Mouse (Mus musculus) limb, embryonic 11.5 days (tissue): ENCODE results near the gene Snx10. TPM values are rescaled to one million over a fixed set of nuclear protein-coding genes. Genes with fewer than 3 reads are reported as not detected.

ENCODE experiments used
- ATAC-seq: fragments of 200-750 bp; cut with Nextera tagmentation; 2 replicates; pipeline ENCODE4 v1.8.0; 2017; ENCODE audit warnings: low read depth; ENCODE audit not compliant: insufficient number of reproducible peaks, low FRiP score, low TSS enrichment
- DNase-seq: peaks from one replicate; pipeline ENCODE4 v3.0.0-alpha.2; 2015; ENCODE audit warnings: low spot score
- H3K27ac ChIP-seq: fragments of 300-500 bp; sonication (generic); replicated peaks from 2 replicates; pipeline ENCODE4 v1.5.1; 2014; ENCODE audit warnings: low read depth, mild to moderate bottlenecking, low read length
- H3K27me3 ChIP-seq: fragments of 300-500 bp; sonication (generic); 2 replicates; pipeline ENCODE4 v1.6.1; 2014; ENCODE audit warnings: mild to moderate bottlenecking, low read length, mixed read lengths; ENCODE audit not compliant: control insufficient read depth, insufficient read depth
- H3K36me3 ChIP-seq: fragments of 300-500 bp; sonication (generic); 2 replicates; pipeline ENCODE4 v1.6.1; 2014; ENCODE audit warnings: mild to moderate bottlenecking, low read length, moderate library complexity, mixed read lengths; ENCODE audit not compliant: control insufficient read depth, insufficient read depth
- H3K4me1 ChIP-seq: fragments of 300-500 bp; sonication (generic); 2 replicates; pipeline ENCODE4 v1.6.1; 2014; ENCODE audit warnings: low read length, mixed read lengths; ENCODE audit not compliant: control insufficient read depth, insufficient read depth
- H3K4me2 ChIP-seq: fragments of 300-500 bp; sonication (generic); 2 replicates; pipeline ENCODE4 v1.6.1; 2014; ENCODE audit warnings: low read depth, mild to moderate bottlenecking, moderate library complexity; ENCODE audit not compliant: severe bottlenecking
- H3K4me3 ChIP-seq: fragments of 300-500 bp; sonication (generic); 2 replicates; pipeline ENCODE4 v1.5.1; 2014; ENCODE audit warnings: low read depth, low read length
- H3K9ac ChIP-seq: fragments of 300-500 bp; sonication (generic); 2 replicates; pipeline ENCODE4 v1.6.1; 2014; ENCODE audit warnings: mild to moderate bottlenecking, low read length
- H3K9me3 ChIP-seq: fragments of 300-500 bp; sonication (generic); 2 replicates; pipeline ENCODE4 v1.6.1; 2016; ENCODE audit warnings: low read length; ENCODE audit not compliant: control insufficient read depth
- WGBS: fragments of 180-500 bp; shearing (Covaris S2); extraction: QIAGEN DNeasy Blood & Tissue Kit; methylation state at CpG from one replicate; pipeline ENCODE4 v1.1.7; 2014; 5-methylcytosine and 5-hydroxymethylcytosine counted together
- polyA plus RNA-seq: library from polyadenylated mRNA; unstranded; fragments of >200 nt; fragmentation: Nextera tagmentation; extraction: Ambion mirVana; gene quantifications from 2 replicates; pipeline ENCODE4 v1.2.1, GENCODE M21; 2014

Snx10 gene
- polyA plus RNA-seq, 1 experiment from 2014 or later = 19.1 TPM

GRCm38 (mm10) chr6:51541422-51541821 lies 17.7 kb downstream of the Snx10 start:
- WGBS = 83% methylated on average over 7 of the region's 7 CpGs
- H3K4me1 ChIP-seq = 0 out of 2 replicates have a peak, but pooled peaks cover 3% of the 10 kb centered on the region
- no peak for ATAC-seq

GRCm38 (mm10) chr6:51542147-51542546 lies 18.4 kb downstream of the Snx10 start:
- no peak overlapping the region for H3K27ac ChIP-seq
- H3K9me3 ChIP-seq = no peaks in the 10 kb centered on the region
- ATAC-seq (no peak), DNase-seq (no peak)
- H3K36me3 ChIP-seq = no peaks in the 10 kb centered on the region
- H3K4me2 ChIP-seq = no peak overlapping the region
- 90% methylated on average over 4 of the region's 4 CpGs for WGBS
- H3K4me1 ChIP-seq = 0 out of 2 replicates have a peak, but pooled peaks cover 3% of the 10 kb centered on the region
- no peak overlapping the region for H3K9ac ChIP-seq
- no peaks in the 10 kb centered on the region for H3K27me3 ChIP-seq
- no peak overlapping the region for H3K4me3 ChIP-seq

More at GRCm38 (mm10) chr6:51541422-51541821, 17.7 kb downstream of the Snx10 start:
- no peak overlapping the region for H3K27ac ChIP-seq
- H3K4me2 ChIP-seq = no peak overlapping the region
- no peaks in the 10 kb centered on the region for H3K27me3 ChIP-seq
- no peak for DNase-seq
- no peaks in the 10 kb centered on the region for H3K9me3 ChIP-seq
- no peak overlapping the region for H3K9ac ChIP-seq
- no peaks in the 10 kb centered on the region; the same call in 1 of the 2 replicates for H3K36me3 ChIP-seq
- H3K4me3 ChIP-seq = no peak overlapping the region

GRCm38 (mm10) chr6:51543639-51544117 lies 20.0 kb downstream of the Snx10 start:
- ATAC-seq = no peak
- Histone ChIP-seq H3K36me3 (no peaks in the 10 kb centered on the region), H3K4me3 (no peak overlapping the region), H3K4me2 (no peak overlapping the region), H3K9me3 (no peaks in the 10 kb centered on the region), H3K4me1 (0 out of 2 replicates have a peak, but pooled peaks cover 3% of the 10 kb centered on the region), H3K9ac (no peak overlapping the region), H3K27ac (no peak overlapping the region), H3K27me3 (no peaks in the 10 kb centered on the region)
- DNase-seq = peak; percentile 34
- 46% methylated on average over 6 of the region's 6 CpGs for WGBS

- no peak overlapping the region for H3K4me2 ChIP-seq
- WGBS = 34% methylated on average over 7 of the region's 7 CpGs
- ATAC-seq = no peak
- no peak for DNase-seq
- H3K27ac ChIP-seq = no peak overlapping the region
- H3K4me1 ChIP-seq = 0 out of 2 replicates have a peak, but pooled peaks cover 3% of the 10 kb centered on the region
- H3K4me3 ChIP-seq = no peak overlapping the region
- H3K36me3 ChIP-seq = no peaks in the 10 kb centered on the region
- H3K27me3 ChIP-seq = no peaks in the 10 kb centered on the region
- H3K9me3 ChIP-seq = no peaks in the 10 kb centered on the region
- no peak overlapping the region for H3K9ac ChIP-seq
Measured at GRCm38 (mm10) chr6:51544118-51544681, 20.5 kb downstream of the Snx10 start.

GRCm38 (mm10) chr6:51545219-51545859 lies 21.6 kb downstream of the Snx10 start:
- Histone ChIP-seq H3K36me3 (no peaks in the 10 kb centered on the region), H3K27ac (no peak overlapping the region), H3K4me2 (no peak overlapping the region), H3K27me3 (no peaks in the 10 kb centered on the region), H3K4me3 (no peak overlapping the region), H3K4me1 (0 out of 2 replicates have a peak, but pooled peaks cover 3% of the 10 kb centered on the region), H3K9me3 (no peaks in the 10 kb centered on the region), H3K9ac (no peak overlapping the region)
- DNase-seq (no peak), ATAC-seq (no peak)
- WGBS = 78% methylated on average over 11 of the region's 11 CpGs

GRCm38 (mm10) chr6:51546085-51546484 lies 22.4 kb downstream of the Snx10 start:
- DNase-seq (no peak), ATAC-seq (no peak)
- Histone ChIP-seq H3K27me3 (no peaks in the 10 kb centered on the region), H3K27ac (no peak overlapping the region), H3K9me3 (no peaks in the 10 kb centered on the region), H3K4me3 (no peak overlapping the region), H3K4me2 (no peak overlapping the region), H3K9ac (no peak overlapping the region), H3K36me3 (no peaks in the 10 kb centered on the region), H3K4me1 (0 out of 2 replicates have a peak, but pooled peaks cover 3% of the 10 kb centered on the region)
- WGBS = 91% methylated on average over 2 of the region's 2 CpGs

- H3K36me3 ChIP-seq = no peaks in the 10 kb centered on the region
- 79% methylated on average over 5 of the region's 5 CpGs for WGBS
- ATAC-seq (no peak), DNase-seq (no peak)
- H3K4me1 ChIP-seq = 0 out of 2 replicates have a peak, but pooled peaks cover 2% of the 10 kb centered on the region
- no peak overlapping the region for H3K9ac ChIP-seq
- no peaks in the 10 kb centered on the region for H3K27me3 ChIP-seq
- no peak overlapping the region for H3K27ac ChIP-seq
- no peak overlapping the region for H3K4me3 ChIP-seq
- H3K4me2 ChIP-seq = no peak overlapping the region
- no peaks in the 10 kb centered on the region for H3K9me3 ChIP-seq
Measured at GRCm38 (mm10) chr6:51548757-51549156, 25.1 kb downstream of the Snx10 start.

- WGBS = 93% methylated on average over 10 of the region's 10 CpGs
- no peak overlapping the region for H3K4me2 ChIP-seq
- H3K4me3 ChIP-seq = no peak overlapping the region
- H3K9me3 ChIP-seq = no peaks in the 10 kb centered on the region
- H3K27ac ChIP-seq = no peak overlapping the region
- no peaks in the 10 kb centered on the region for H3K36me3 ChIP-seq
- DNase-seq (no peak), ATAC-seq (no peak)
- no peaks in the 10 kb centered on the region for H3K27me3 ChIP-seq
- no peaks in the 10 kb centered on the region for H3K4me1 ChIP-seq
- no peak overlapping the region for H3K9ac ChIP-seq
Measured at GRCm38 (mm10) chr6:51551267-51551802, 27.6 kb downstream of the Snx10 start.
